Mouse (Mus musculus) forebrain, embryonic 15.5 days (tissue): Measurements from ENCODE around the gene Six4. TPM values are rescaled to one million over a fixed set of nuclear protein-coding genes. Genes with fewer than 3 reads are reported as not detected.
"Not testable (repeated sequence)": the region's sequence is repeated elsewhere in the genome, so short reads cannot be mapped to it uniquely, and the experiment has no call there.

Experiments used
- ATAC-seq: fragments of 200-750 bp; cut with Nextera tagmentation; replicated peaks from 2 replicates; pipeline ENCODE4 v1.8.0; 2017; ENCODE audit warnings: mild to moderate bottlenecking, moderate TSS enrichment, moderate library complexity
- H3K27ac ChIP-seq: fragments of 300-500 bp; sonication (generic); replicated peaks from 2 replicates; pipeline ENCODE4 v1.5.1; 2015; ENCODE audit warnings: mild to moderate bottlenecking, inconsistent platforms
- H3K27me3 ChIP-seq: fragments of 300-500 bp; sonication (generic); 2 replicates; pipeline ENCODE4 v1.6.1; 2015; ENCODE audit warnings: inconsistent platforms
- H3K36me3 ChIP-seq: fragments of 300-500 bp; sonication (generic); 2 replicates; pipeline ENCODE4 v1.6.1; 2015; ENCODE audit warnings: mild to moderate bottlenecking, inconsistent platforms
- H3K4me1 ChIP-seq: fragments of 300-500 bp; sonication (generic); 2 replicates; pipeline ENCODE4 v1.6.1; 2015; ENCODE audit warnings: inconsistent platforms
- H3K4me2 ChIP-seq: fragments of 300-500 bp; sonication (generic); replicated peaks from 2 replicates; pipeline ENCODE4 v1.6.1; 2015; ENCODE audit warnings: mild to moderate bottlenecking, inconsistent platforms
- H3K4me3 ChIP-seq: fragments of 300-500 bp; sonication (generic); 2 replicates; pipeline ENCODE4 v1.5.1; 2015; ENCODE audit warnings: mild to moderate bottlenecking, inconsistent platforms
- H3K9ac ChIP-seq: fragments of 300-500 bp; sonication (generic); replicated peaks from 2 replicates; pipeline ENCODE4 v1.6.1; 2015; ENCODE audit warnings: mild to moderate bottlenecking, inconsistent platforms
- H3K9me3 ChIP-seq: fragments of 300-500 bp; sonication (generic); 2 replicates; pipeline ENCODE4 v1.6.1; 2016; ENCODE audit warnings: inconsistent platforms
- WGBS: fragments of 180-500 bp; shearing (Covaris S2); methylation state at CpG from one replicate; pipeline ENCODE4 v1.1.7; 2015; ENCODE audit warnings: mixed read lengths; 5-methylcytosine and 5-hydroxymethylcytosine counted together
- polyA plus RNA-seq: library from polyadenylated mRNA; unstranded; fragments of >200 nt; fragmentation: Nextera tagmentation; extraction: Ambion mirVana; gene quantifications from 2 replicates; pipeline ENCODE4 v1.2.1, GENCODE M21; 2015

Gene Six4
- polyA plus RNA-seq, 1 experiment from 2014 or later: 0.39 TPM

GRCm38 (mm10) chr12:73110431-73111111 is 2.7 kb downstream of the Six4 start:
- H3K9ac ChIP-seq: no peak overlapping the region
- H3K27ac ChIP-seq: no peak overlapping the region
- WGBS: 7% methylated on average over 23 of the region's 23 CpGs
- H3K4me2 ChIP-seq: peak overlapping the region; percentile 91
- H3K4me3 ChIP-seq: peak overlapping the region; percentile 70
- 0 out of 2 replicates have a peak, but pooled peaks have one; percentile 17 for ATAC-seq
- H3K36me3 ChIP-seq: no peaks in the 10 kb centered on the region
- no peaks in the 10 kb centered on the region for H3K9me3 ChIP-seq
- H3K27me3 ChIP-seq: peaks cover 12% of the 10 kb centered on the region; the same call in 1 of the 2 replicates
- H3K4me1 ChIP-seq: peaks cover 29% of the 10 kb centered on the region

GRCm38 (mm10) chr12:73107821-73108220 is 5.4 kb downstream of the Six4 start:
- H3K4me2 ChIP-seq: no peak overlapping the region
- no peak overlapping the region for H3K27ac ChIP-seq
- 90% methylated on average over 2 of the region's 2 CpGs for WGBS
- H3K4me3 ChIP-seq: no peak overlapping the region
- no peak overlapping the region for H3K9ac ChIP-seq
- peaks cover 3% of the 10 kb centered on the region; the same call in 1 of the 2 replicates for H3K27me3 ChIP-seq
- H3K4me1 ChIP-seq: peaks cover 24% of the 10 kb centered on the region
- H3K36me3 ChIP-seq: peaks cover 6% of the 10 kb centered on the region
- no peaks in the 10 kb centered on the region for H3K9me3 ChIP-seq
- ATAC-seq: no peak

- no peak overlapping the region for H3K9ac ChIP-seq
- H3K4me3 ChIP-seq: no peak overlapping the region
- H3K27ac ChIP-seq: no peak overlapping the region
- H3K27me3 ChIP-seq: no peaks in the 10 kb centered on the region
- H3K4me2 ChIP-seq: no peak overlapping the region
- H3K36me3 ChIP-seq: peaks cover 6% of the 10 kb centered on the region
- ATAC-seq: no peak
- no peaks in the 10 kb centered on the region for H3K9me3 ChIP-seq
- no peaks in the 10 kb centered on the region for H3K4me1 ChIP-seq
- WGBS: 92% methylated on average over 12 of the region's 12 CpGs
Observed at GRCm38 (mm10) chr12:73103713-73104112, 9.5 kb downstream of the Six4 start.

GRCm38 (mm10) chr12:73098593-73098992 is 14.7 kb downstream of the Six4 start:
- H3K4me1 ChIP-seq: no peaks in the 10 kb centered on the region
- H3K36me3 ChIP-seq: peaks cover 6% of the 10 kb centered on the region
- H3K4me3 ChIP-seq: no peak overlapping the region
- ATAC-seq: no peak
- H3K9ac ChIP-seq: no peak overlapping the region
- no peak overlapping the region for H3K4me2 ChIP-seq
- no peaks in the 10 kb centered on the region for H3K27me3 ChIP-seq
- 89% methylated on average over 4 of the region's 4 CpGs for WGBS
- H3K9me3 ChIP-seq: no peaks in the 10 kb centered on the region
- no peak overlapping the region for H3K27ac ChIP-seq

- not testable (repeated sequence) for H3K4me3 ChIP-seq, H3K9ac ChIP-seq, H3K4me2 ChIP-seq, H3K27ac ChIP-seq, ATAC-seq, H3K27me3 ChIP-seq, H3K4me1 ChIP-seq, H3K36me3 ChIP-seq, H3K9me3 ChIP-seq
- 93% methylated on average over 5 of the region's 5 CpGs for WGBS
Observed at GRCm38 (mm10) chr12:73096177-73096576, 17.1 kb downstream of the Six4 start.

GRCm38 (mm10) chr12:73094605-73095004 is 18.7 kb downstream of the Six4 start:
- Histone ChIP-seq H3K27ac (no peak overlapping the region), H3K4me3 (no peak overlapping the region), H3K9ac (no peak overlapping the region), H3K27me3 (no peaks in the 10 kb centered on the region), H3K36me3 (no peaks in the 10 kb centered on the region), H3K4me2 (no peak overlapping the region), H3K4me1 (no peaks in the 10 kb centered on the region), H3K9me3 (no peaks in the 10 kb centered on the region)
- ATAC-seq: no peak
- 58% methylated on average over 2 of the region's 2 CpGs for WGBS

GRCm38 (mm10) chr12:73094189-73094588 is 19.1 kb downstream of the Six4 start:
- H3K4me3 ChIP-seq: no peak overlapping the region
- no peaks in the 10 kb centered on the region for H3K9me3 ChIP-seq
- H3K4me1 ChIP-seq: no peaks in the 10 kb centered on the region
- no peaks in the 10 kb centered on the region for H3K27me3 ChIP-seq
- no peak overlapping the region for H3K4me2 ChIP-seq
- WGBS: 72% methylated on average over 2 of the region's 2 CpGs
- H3K9ac ChIP-seq: no peak overlapping the region
- no peak overlapping the region for H3K27ac ChIP-seq
- no peak for ATAC-seq
- H3K36me3 ChIP-seq: no peaks in the 10 kb centered on the region

- Histone ChIP-seq H3K27me3 (no peaks in the 10 kb centered on the region), H3K4me1 (no peaks in the 10 kb centered on the region), H3K36me3 (no peaks in the 10 kb centered on the region), H3K9me3 (no peaks in the 10 kb centered on the region), H3K4me2 (no peak overlapping the region), H3K4me3 (no peak overlapping the region), H3K27ac (no peak overlapping the region), H3K9ac (no peak overlapping the region)
- 78% methylated on average over 7 of the region's 7 CpGs for WGBS
- ATAC-seq: no peak
Observed at GRCm38 (mm10) chr12:73090672-73091335, 22.5 kb downstream of the Six4 start.

- ATAC-seq: no peak
Observed at GRCm38 (mm10) chr12:73088911-73089310, 24.3 kb downstream of the Six4 start.

GRCm38 (mm10) chr12:73088500-73088899 is 24.8 kb downstream of the Six4 start:
- Histone ChIP-seq H3K4me1 (no peaks in the 10 kb centered on the region), H3K4me2 (no peak overlapping the region), H3K27ac (no peak overlapping the region), H3K36me3 (no peaks in the 10 kb centered on the region), H3K4me3 (no peak overlapping the region), H3K27me3 (no peaks in the 10 kb centered on the region), H3K9me3 (no peaks in the 10 kb centered on the region), H3K9ac (no peak overlapping the region)
- WGBS: 78% methylated on average over 5 of the region's 5 CpGs
- no peak for ATAC-seq

More at GRCm38 (mm10) chr12:73088911-73089310, 24.3 kb downstream of the Six4 start:
- 63% methylated on average over 5 of the region's 5 CpGs for WGBS
- Histone ChIP-seq H3K4me2 (no peak overlapping the region), H3K27me3 (no peaks in the 10 kb centered on the region), H3K9me3 (no peaks in the 10 kb centered on the region), H3K9ac (no peak overlapping the region), H3K27ac (no peak overlapping the region), H3K4me1 (no peaks in the 10 kb centered on the region), H3K36me3 (no peaks in the 10 kb centered on the region), H3K4me3 (no peak overlapping the region)

- H3K4me3 ChIP-seq: no peak overlapping the region
- H3K27me3 ChIP-seq: no peaks in the 10 kb centered on the region
- WGBS: 95% methylated on average over 7 of the region's 7 CpGs
- no peaks in the 10 kb centered on the region for H3K9me3 ChIP-seq
- no peak overlapping the region for H3K9ac ChIP-seq
- H3K4me1 ChIP-seq: no peaks in the 10 kb centered on the region
- H3K4me2 ChIP-seq: no peak overlapping the region
- H3K27ac ChIP-seq: no peak overlapping the region
- H3K36me3 ChIP-seq: no peaks in the 10 kb centered on the region
- ATAC-seq: no peak
Observed at GRCm38 (mm10) chr12:73087086-73087485, 26.2 kb downstream of the Six4 start.

- H3K27me3 ChIP-seq: no peaks in the 10 kb centered on the region
- no peaks in the 10 kb centered on the region for H3K9me3 ChIP-seq
- H3K4me3 ChIP-seq: no peak overlapping the region
- H3K9ac ChIP-seq: no peak overlapping the region
- no peak for ATAC-seq
- no peak overlapping the region for H3K27ac ChIP-seq
- H3K4me1 ChIP-seq: no peaks in the 10 kb centered on the region
- no peak overlapping the region for H3K4me2 ChIP-seq
- no peaks in the 10 kb centered on the region for H3K36me3 ChIP-seq
- 21% methylated on average over 11 of the region's 11 CpGs for WGBS
Observed at GRCm38 (mm10) chr12:73085739-73086630, 27.3 kb downstream of the Six4 start.
